Mouse (Mus musculus): ENCODE data around the gene Cyp27b1.

DNA sequence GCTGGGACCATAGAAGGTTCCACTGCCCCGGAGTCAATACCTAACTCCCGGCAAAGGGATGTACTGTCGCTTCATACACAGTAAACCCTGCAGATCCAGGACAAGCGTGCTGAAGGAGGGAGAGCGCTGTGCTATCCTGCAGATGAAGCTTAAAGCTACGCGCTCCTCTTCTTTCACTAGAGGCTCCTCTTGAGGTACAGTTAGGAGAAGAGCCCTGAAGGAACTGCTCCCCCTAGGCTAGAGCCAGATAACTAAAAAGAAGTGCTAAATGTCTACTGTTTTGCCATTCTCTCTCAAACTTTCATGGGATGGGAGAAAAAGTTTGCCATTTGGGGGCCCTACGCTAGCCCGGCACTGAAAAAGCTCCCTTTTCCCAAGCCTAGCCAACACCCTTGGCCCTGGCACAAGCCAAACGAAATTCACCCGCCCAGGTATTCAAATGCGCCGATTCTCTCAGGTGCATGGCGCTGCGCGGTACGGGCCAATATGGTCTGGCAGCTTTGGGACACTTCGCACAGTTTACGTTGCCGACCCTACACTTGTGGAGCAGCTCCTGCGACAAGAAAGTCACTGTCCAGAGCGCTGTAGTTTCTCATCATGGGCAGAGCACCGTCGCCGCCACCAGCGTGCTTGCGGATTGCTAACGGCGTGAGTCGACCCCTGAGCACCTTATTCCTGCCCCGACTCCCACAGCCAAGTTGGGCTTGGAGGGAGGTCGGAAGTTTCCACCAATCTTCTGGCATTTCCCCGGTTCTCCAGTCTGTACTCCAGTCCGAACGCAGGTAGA, 751 bp downstream of the Cyp27b1 start:
- no peak for TF ChIP-seq CTCF (conservative IDR thresholded peaks at IDR 0.05; ENCODE audit: low read length)
- no peak for TF ChIP-seq POU5F1 (IDR thresholded peaks at IDR 0.05; ENCODE audit: borderline replicate concordance, low read length)

All from E14TG2a.4 (cell line).